Mouse (Mus musculus) heart, postnatal 14 days (tissue): ENCODE results near the gene P2ry2. TPM values are rescaled to one million over a fixed set of nuclear protein-coding genes. Genes with fewer than 3 reads are reported as not detected.
A peak's percentile ranks its signal among the peaks of the same experiment; 100 is the strongest.

Source experiments
- DNase-seq, 2 experiments: peaks; one replicate each; pipeline ENCODE4 v3.0.0; 2021 to 2022
- intact Hi-C: fragments of 180-260 bp; cut with DNase I; formaldehyde crosslinking; loops from one replicate; pipeline ENCODE4 v1.15.1; 2025
- total RNA-seq, 2 experiments: library from RNA; stranded (reverse); gene quantifications; 2 replicates each; pipeline ENCODE4 v1.2.3; 2021

P2ry2 gene
- total RNA-seq, 2 experiments from 2014 or later = 20.6 to 22.1 TPM

GRCm38 (mm10) chr7:100991972-100992371 is 20.7 kb downstream of the P2ry2 start:
- no peak for DNase-seq
- intact Hi-C loops = no loop called here

- intact Hi-C loops = no loop called here
- DNase-seq = peak; percentile 58 to 61
These were observed 21.9 kb downstream of the P2ry2 start for GRCm38 (mm10) chr7:100990636-100991311.

- intact Hi-C loops = loop anchor here (1.0 to 10.0 kb wide), 5 partner anchors 25 to 387 kb away; partner anchors contain the start of gene P2ry2
- peak; percentile 80 to 85 for DNase-seq
These were observed 24.6 kb downstream of the P2ry2 start for GRCm38 (mm10) chr7:100988092-100988491.

- intact Hi-C loops = loop anchor here (5.0 to 10.0 kb wide), 3 partner anchors 248 to 390 kb away; no protein-coding TSS in a partner anchor
- no peak for DNase-seq
These were observed 27.9 kb downstream of the P2ry2 start for GRCm38 (mm10) chr7:100984452-100985395.

GRCm38 (mm10) chr7:100979175-100979574 is 33.5 kb downstream of the P2ry2 start:
- intact Hi-C loops = no loop called here
- DNase-seq = peak; percentile 81 to 82

- DNase-seq = no peak
- intact Hi-C loops = no loop called here
These were observed 34.5 kb downstream of the P2ry2 start for GRCm38 (mm10) chr7:100978171-100978570.

GRCm38 (mm10) chr7:100974135-100974903 is 38.3 kb downstream of the P2ry2 start, which contains the start of gene P2ry6:
Gene P2ry6, minus strand, starts transcription at chr7:100974649.
- intact Hi-C loops = no loop called here
- DNase-seq = peak in 1 of 2 experiments; percentile 73

GRCm38 (mm10) chr7:100972875-100973274 is 39.8 kb downstream of the P2ry2 start:
- intact Hi-C loops = no loop called here
- no peak for DNase-seq

GRCm38 (mm10) chr7:100968874-100969659 is 43.6 kb downstream of the P2ry2 start:
- DNase-seq = no peak
- intact Hi-C loops = no loop called here

GRCm38 (mm10) chr7:100968376-100968775 is 44.3 kb downstream of the P2ry2 start:
- no peak for DNase-seq
- intact Hi-C loops = no loop called here

- intact Hi-C loops = no loop called here
- no peak for DNase-seq
These were observed 44.8 kb downstream of the P2ry2 start for GRCm38 (mm10) chr7:100967850-100968249.

- intact Hi-C loops = loop anchor here (1.0 kb wide), 1 partner anchor 23 kb away; no protein-coding TSS in a partner anchor
- no peak for DNase-seq
These were observed 46.7 kb downstream of the P2ry2 start for GRCm38 (mm10) chr7:100966014-100966413.

GRCm38 (mm10) chr7:100965079-100965478 is 47.6 kb downstream of the P2ry2 start:
- intact Hi-C loops = loop anchor here (2.0 kb wide), 1 partner anchor 58 kb away; no protein-coding TSS in a partner anchor

GRCm38 (mm10) chr7:100964242-100964641 is 48.4 kb downstream of the P2ry2 start:
- no peak for DNase-seq
- intact Hi-C loops = loop anchor here (2.0 kb wide), 1 partner anchor 57 kb away; no protein-coding TSS in a partner anchor

More at GRCm38 (mm10) chr7:100965079-100965478, 47.6 kb downstream of the P2ry2 start:
- peak in 1 of 2 experiments; percentile 65 for DNase-seq

- DNase-seq = no peak
- intact Hi-C loops = no loop called here
These were observed 49.3 kb downstream of the P2ry2 start for GRCm38 (mm10) chr7:100963381-100963780.

- intact Hi-C loops = no loop called here
- no peak for DNase-seq
These were observed 51.5 kb downstream of the P2ry2 start for GRCm38 (mm10) chr7:100961146-100961545.

GRCm38 (mm10) chr7:100960462-100960861 is 52.2 kb downstream of the P2ry2 start:
- intact Hi-C loops = no loop called here
- DNase-seq = no peak

GRCm38 (mm10) chr7:100958426-100958825 is 54.2 kb downstream of the P2ry2 start:
- intact Hi-C loops = no loop called here
- no peak for DNase-seq

GRCm38 (mm10) chr7:100952686-100953085 is 60.0 kb downstream of the P2ry2 start:
- no peak for DNase-seq
- intact Hi-C loops = no loop called here
